Mouse (Mus musculus) thymus, adult 2 months (tissue): ENCODE results near the gene Tuba3b.

Source experiments
- CTCF ChIP-seq: fragments of 200-500 bp; IDR thresholded peaks from 2 replicates; pipeline ENCODE4 v1.5.1; 2012; ENCODE audit warnings: mild to moderate bottlenecking, control low read depth, low read length, moderate library complexity, borderline replicate concordance; ENCODE audit not compliant: control insufficient read depth, poor library complexity, insufficient read depth; ENCODE audit errors: extremely low read depth
- POLR2A ChIP-seq: fragments of 200-500 bp; IDR thresholded peaks from 2 replicates; pipeline ENCODE4 v1.6.1; 2012; ENCODE audit warnings: mild to moderate bottlenecking, low read length, control low read depth, moderate library complexity; ENCODE audit not compliant: control insufficient read depth, poor library complexity, insufficient read depth; ENCODE audit errors: extremely low read depth

DNA sequence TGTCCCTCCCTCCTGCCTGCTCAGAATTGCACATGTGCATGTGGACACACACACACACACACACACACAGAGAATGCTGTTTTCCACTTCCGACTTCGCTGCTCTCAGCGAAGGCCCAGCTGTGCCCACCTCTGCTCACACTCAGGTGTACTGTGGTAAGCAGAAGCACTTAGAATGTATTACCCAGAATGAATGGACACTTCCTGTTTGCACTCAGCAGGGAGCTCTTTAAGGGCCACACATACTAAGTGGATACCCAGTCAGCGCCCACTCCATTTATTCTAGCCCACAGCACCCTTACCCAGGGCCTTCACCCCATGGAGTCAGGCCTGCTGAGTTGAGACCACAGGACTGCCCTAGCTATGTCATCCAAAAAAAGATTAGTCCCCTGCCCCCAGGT lies 7.6 kb downstream of the Tuba3b start:
- TF ChIP-seq CTCF (no peak), POLR2A (no peak)
